Mouse (Mus musculus) ES-E14 (cell line): Measurements from ENCODE around the gene Fryl.

Experiments used
- HCFC1 ChIP-seq: IDR thresholded peaks from 2 replicates; pipeline ENCODE4 v1.6.1; 2012; ENCODE audit warnings: low read length, inconsistent platforms, borderline replicate concordance; ENCODE audit not compliant: insufficient read depth
- ZNF384 ChIP-seq: IDR thresholded peaks from 2 replicates; pipeline ENCODE4 v1.6.1; 2012; ENCODE audit warnings: low read depth, low read length, inconsistent platforms

DNA sequence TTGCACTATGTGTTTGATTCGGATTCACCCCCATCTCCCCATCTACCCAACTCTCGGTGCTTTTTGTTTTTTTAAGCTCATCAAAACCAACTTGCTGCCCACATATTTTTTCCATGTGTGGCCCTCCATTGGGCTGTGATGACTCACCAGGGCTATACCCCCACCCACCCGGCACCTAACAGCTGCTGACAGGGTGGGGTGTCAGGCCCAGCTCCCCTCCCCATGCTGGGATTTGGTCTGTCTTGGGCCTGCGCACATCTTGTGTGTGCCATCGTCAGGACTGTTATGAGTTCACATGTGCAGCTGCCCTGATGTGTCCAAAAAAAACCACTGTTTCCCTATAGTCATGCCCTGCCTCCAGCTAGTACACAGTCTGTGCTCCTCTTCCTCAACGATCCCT, 33.4 kb downstream of the Fryl start:
- no peak for TF ChIP-seq HCFC1
- no peak for TF ChIP-seq ZNF384
